Mouse (Mus musculus) gonadal fat pad, adult 2 months (tissue): ENCODE data around the gene Pde4b. TPM values are rescaled to one million over a fixed set of nuclear protein-coding genes. Genes with fewer than 3 reads are reported as not detected.

Experiments used
- DNase-seq: peaks from one replicate; pipeline ENCODE4 v3.0.0-alpha.2; 2012; ENCODE audit warnings: low read depth
- polyA plus RNA-seq: library from polyadenylated mRNA; depleted of rRNA; stranded (reverse); fragments of >200 nt; gene quantifications from 2 replicates; pipeline ENCODE4 v1.2.3, GENCODE M21; 2012; rRNA removed

The Pde4b gene
- polyA plus RNA-seq, 1 experiment = 5.6 TPM

GRCm38 (mm10) chr4:102655331-102655730, 568.0 kb downstream of the Pde4b start:
- no peak for DNase-seq

GRCm38 (mm10) chr4:102656494-102657036, 569.2 kb downstream of the Pde4b start:
- no peak for DNase-seq

Other genes starting within 250 kb of the Pde4b start
- gene B020004J07Rik, start 243.5 kb upstream of the Pde4b start, polyA plus RNA-seq = not detected in 2 replicates
- gene C130073F10Rik, start 193.8 kb upstream of the Pde4b start, polyA plus RNA-seq = not detected in 2 replicates
- not detected in 2 replicates for gene Gm12800, start 178.4 kb upstream of the Pde4b start, polyA plus RNA-seq
- gene Gm12794, start 147.1 kb upstream of the Pde4b start, polyA plus RNA-seq = not detected in 2 replicates
- not detected in 2 replicates for gene Gm12790, start 106.5 kb upstream of the Pde4b start, polyA plus RNA-seq
- gene Gm12789, start 100.9 kb upstream of the Pde4b start, polyA plus RNA-seq = not detected in 2 replicates